Mouse (Mus musculus) stomach, embryonic 16.5 days (tissue): ENCODE results near the gene Fryl. TPM values are rescaled to one million over a fixed set of nuclear protein-coding genes. Genes with fewer than 3 reads are reported as not detected.

Experiments used
- ATAC-seq: fragments of 200-750 bp; cut with Nextera tagmentation; 2 replicates; pipeline ENCODE4 v1.8.0; 2017; ENCODE audit warnings: moderate number of reproducible peaks, moderate TSS enrichment; ENCODE audit not compliant: insufficient read depth, low FRiP score
- H3K27ac ChIP-seq: fragments of 300-500 bp; sonication (generic); 2 replicates; pipeline ENCODE4 v1.5.1; 2014; ENCODE audit warnings: low read length
- H3K27me3 ChIP-seq: fragments of 300-500 bp; sonication (generic); 2 replicates; pipeline ENCODE4 v1.6.1; 2014; ENCODE audit warnings: low read length, control low read depth, mixed read lengths; ENCODE audit not compliant: control insufficient read depth, insufficient read depth
- H3K36me3 ChIP-seq: fragments of 300-500 bp; sonication (generic); 2 replicates; pipeline ENCODE4 v1.6.1; 2014; ENCODE audit warnings: low read length; ENCODE audit not compliant: control insufficient read depth, insufficient read depth
- H3K4me1 ChIP-seq: fragments of 300-500 bp; sonication (generic); 2 replicates; pipeline ENCODE4 v1.6.1; 2014; ENCODE audit warnings: low read length, control low read depth, mixed read lengths; ENCODE audit not compliant: control insufficient read depth, insufficient read depth
- H3K4me2 ChIP-seq: fragments of 300-500 bp; sonication (generic); 2 replicates; pipeline ENCODE4 v1.6.1; 2014; ENCODE audit warnings: low read depth, low read length, mixed read lengths
- H3K4me3 ChIP-seq: fragments of 300-500 bp; sonication (generic); replicated peaks from 2 replicates; pipeline ENCODE4 v1.5.1; 2014; ENCODE audit warnings: mild to moderate bottlenecking, low read length
- H3K9ac ChIP-seq: fragments of 300-500 bp; sonication (generic); 2 replicates; pipeline ENCODE4 v1.6.1; 2014; ENCODE audit warnings: low read length
- H3K9me3 ChIP-seq: fragments of 300-500 bp; sonication (generic); replicated peaks from 2 replicates; pipeline ENCODE4 v1.6.1; 2016; ENCODE audit warnings: low read length, control low read depth; ENCODE audit not compliant: control insufficient read depth
- WGBS: fragments of 180-500 bp; shearing (Covaris S2); extraction: QIAGEN DNeasy Blood & Tissue Kit; methylation state at CpG from one replicate; pipeline ENCODE4 v1.1.7; 2014; 5-methylcytosine and 5-hydroxymethylcytosine counted together
- polyA plus RNA-seq: library from polyadenylated mRNA; unstranded; fragments of >200 nt; fragmentation: Nextera tagmentation; extraction: Ambion mirVana; gene quantifications from 2 replicates; pipeline ENCODE4 v1.2.1, GENCODE M21; 2015

The Fryl gene
- polyA plus RNA-seq, 1 experiment from 2014 or later = 31.6 TPM

GRCm38 (mm10) chr5:73188164-73188563 is 68.3 kb downstream of the Fryl start:
- ATAC-seq = 0 out of 2 replicates have a peak, but pooled peaks have one; percentile 20
- WGBS = 45% methylated on average over 5 of the region's 5 CpGs

GRCm38 (mm10) chr5:73186912-73187311 is 69.5 kb downstream of the Fryl start:
- Histone ChIP-seq H3K36me3 (no peaks in the 10 kb centered on the region), H3K4me3 (no peak overlapping the region), H3K27ac (no peak overlapping the region), H3K4me2 (no peak overlapping the region), H3K9me3 (no peaks in the 10 kb centered on the region), H3K27me3 (no peaks in the 10 kb centered on the region), H3K4me1 (peaks cover 30% of the 10 kb centered on the region), H3K9ac (no peak overlapping the region)
- WGBS = 68% methylated on average over 5 of the region's 5 CpGs
- no peak for ATAC-seq

More at GRCm38 (mm10) chr5:73188164-73188563, 68.3 kb downstream of the Fryl start:
- H3K4me3 ChIP-seq = no peak overlapping the region
- H3K27ac ChIP-seq = peak overlapping the region; percentile 60
- H3K9me3 ChIP-seq = no peaks in the 10 kb centered on the region
- H3K36me3 ChIP-seq = no peaks in the 10 kb centered on the region
- no peak overlapping the region for H3K4me2 ChIP-seq
- no peak overlapping the region for H3K9ac ChIP-seq
- H3K4me1 ChIP-seq = peaks cover 30% of the 10 kb centered on the region
- H3K27me3 ChIP-seq = no peaks in the 10 kb centered on the region

- no peaks in the 10 kb centered on the region for H3K27me3 ChIP-seq
- H3K9me3 ChIP-seq = no peaks in the 10 kb centered on the region
- WGBS = 35% methylated on average over 4 of the region's 4 CpGs
- H3K4me3 ChIP-seq = no peak overlapping the region
- no peak overlapping the region for H3K4me2 ChIP-seq
- no peak overlapping the region for H3K9ac ChIP-seq
- no peak overlapping the region for H3K27ac ChIP-seq
- ATAC-seq = no peak
- no peaks in the 10 kb centered on the region for H3K36me3 ChIP-seq
- H3K4me1 ChIP-seq = peaks cover 22% of the 10 kb centered on the region
Measured at GRCm38 (mm10) chr5:73185424-73185823, 71.0 kb downstream of the Fryl start.

- H3K27me3 ChIP-seq = no peaks in the 10 kb centered on the region
- ATAC-seq = 0 out of 2 replicates have a peak, but pooled peaks have one; percentile 13
- 82% methylated on average over 12 of the region's 12 CpGs for WGBS
- no peaks in the 10 kb centered on the region for H3K36me3 ChIP-seq
- no peak overlapping the region for H3K27ac ChIP-seq
- no peak overlapping the region for H3K4me3 ChIP-seq
- no peaks in the 10 kb centered on the region for H3K9me3 ChIP-seq
- H3K9ac ChIP-seq = no peak overlapping the region
- peaks cover 9% of the 10 kb centered on the region; the same call in 1 of the 2 replicates for H3K4me1 ChIP-seq
- no peak overlapping the region for H3K4me2 ChIP-seq
Measured at GRCm38 (mm10) chr5:73182701-73183447, 73.5 kb downstream of the Fryl start.

GRCm38 (mm10) chr5:73182191-73182590 is 74.2 kb downstream of the Fryl start:
- no peak overlapping the region for H3K9ac ChIP-seq
- H3K4me3 ChIP-seq = no peak overlapping the region
- 59% methylated on average over 9 of the region's 9 CpGs for WGBS
- no peak for ATAC-seq
- H3K27me3 ChIP-seq = no peaks in the 10 kb centered on the region
- H3K4me2 ChIP-seq = no peak overlapping the region
- H3K4me1 ChIP-seq = peaks cover 3% of the 10 kb centered on the region; the same call in 1 of the 2 replicates
- no peaks in the 10 kb centered on the region for H3K9me3 ChIP-seq
- H3K27ac ChIP-seq = no peak overlapping the region
- H3K36me3 ChIP-seq = no peaks in the 10 kb centered on the region

- H3K9ac ChIP-seq = no peak overlapping the region
- no peak overlapping the region for H3K27ac ChIP-seq
- H3K36me3 ChIP-seq = no peaks in the 10 kb centered on the region
- no peak for ATAC-seq
- no peak overlapping the region for H3K4me3 ChIP-seq
- 0 out of 2 replicates have a peak, but pooled peaks cover 3% of the 10 kb centered on the region for H3K4me1 ChIP-seq
- no peaks in the 10 kb centered on the region for H3K9me3 ChIP-seq
- H3K4me2 ChIP-seq = no peak overlapping the region
- WGBS = 83% methylated on average over 4 of the region's 4 CpGs
- no peaks in the 10 kb centered on the region for H3K27me3 ChIP-seq
Measured at GRCm38 (mm10) chr5:73176294-73176693, 80.1 kb downstream of the Fryl start.

GRCm38 (mm10) chr5:73175377-73176147 is 80.9 kb downstream of the Fryl start:
- H3K4me3 ChIP-seq = no peak overlapping the region
- H3K36me3 ChIP-seq = no peaks in the 10 kb centered on the region
- 0 out of 2 replicates have a peak, but pooled peaks cover 3% of the 10 kb centered on the region for H3K4me1 ChIP-seq
- H3K27me3 ChIP-seq = no peaks in the 10 kb centered on the region
- 76% methylated on average over 12 of the region's 12 CpGs for WGBS
- H3K27ac ChIP-seq = no peak overlapping the region
- no peaks in the 10 kb centered on the region for H3K9me3 ChIP-seq
- H3K4me2 ChIP-seq = no peak overlapping the region
- H3K9ac ChIP-seq = no peak overlapping the region
- ATAC-seq = no peak

GRCm38 (mm10) chr5:73171876-73172480 is 84.4 kb downstream of the Fryl start:
- Histone ChIP-seq H3K4me1 (peaks cover 8% of the 10 kb centered on the region; the same call in 1 of the 2 replicates), H3K4me3 (no peak overlapping the region), H3K27ac (no peak overlapping the region), H3K9ac (no peak overlapping the region), H3K36me3 (no peaks in the 10 kb centered on the region), H3K4me2 (no peak overlapping the region), H3K27me3 (no peaks in the 10 kb centered on the region), H3K9me3 (no peaks in the 10 kb centered on the region)
- WGBS = 73% methylated on average over 12 of the region's 12 CpGs
- no peak for ATAC-seq

- H3K27ac ChIP-seq = no peak overlapping the region
- WGBS = 60% methylated on average over 1 of the region's 1 CpGs
- H3K36me3 ChIP-seq = no peaks in the 10 kb centered on the region
- H3K4me3 ChIP-seq = no peak overlapping the region
- ATAC-seq = no peak
- H3K4me1 ChIP-seq = peaks cover 8% of the 10 kb centered on the region; the same call in 1 of the 2 replicates
- H3K9ac ChIP-seq = no peak overlapping the region
- H3K27me3 ChIP-seq = no peaks in the 10 kb centered on the region
- no peak overlapping the region for H3K4me2 ChIP-seq
- H3K9me3 ChIP-seq = no peaks in the 10 kb centered on the region
Measured at GRCm38 (mm10) chr5:73171203-73171602, 85.2 kb downstream of the Fryl start.
